Mouse (Mus musculus) olfactory bulb, adult 2 months (tissue): ENCODE results near the gene Lyrm2. TPM values are rescaled to one million over a fixed set of nuclear protein-coding genes. Genes with fewer than 3 reads are reported as not detected.

Experiments
- H3K27ac ChIP-seq: fragments of 200-500 bp; 2 replicates; pipeline ENCODE4 v1.5.1; 2012; ENCODE audit warnings: low read depth, low read length; ENCODE audit not compliant: insufficient read depth
- H3K4me1 ChIP-seq: fragments of 200-500 bp; 2 replicates; pipeline ENCODE4 v1.6.1; 2012; ENCODE audit warnings: low read length; ENCODE audit not compliant: control insufficient read depth, insufficient read depth
- H3K4me3 ChIP-seq: fragments of 200-500 bp; 2 replicates; pipeline ENCODE4 v1.5.1; 2012; ENCODE audit warnings: mild to moderate bottlenecking, low read depth, low read length, moderate library complexity; ENCODE audit not compliant: insufficient read depth
- CTCF ChIP-seq: fragments of 200-500 bp; IDR thresholded peaks from 2 replicates; pipeline ENCODE4 v1.5.1; 2012; ENCODE audit warnings: low read depth, mild to moderate bottlenecking, low read length, moderate library complexity; ENCODE audit not compliant: insufficient read depth
- POLR2A ChIP-seq: fragments of 200-500 bp; IDR thresholded peaks from 2 replicates; pipeline ENCODE4 v1.6.1; 2012; ENCODE audit warnings: mild to moderate bottlenecking, low read depth, low read length, moderate library complexity; ENCODE audit not compliant: insufficient read depth
- WGBS: fragments of 180-500 bp; shearing (Covaris S2); methylation state at CpG from one replicate; pipeline ENCODE4 v1.1.7; 2018; 5-methylcytosine and 5-hydroxymethylcytosine counted together
- polyA plus RNA-seq: library from polyadenylated mRNA; stranded (reverse); fragments of >200 nt; gene quantifications from 2 replicates; pipeline ENCODE4 v1.2.4, GENCODE M21; 2012; ENCODE audit warnings: low replicate concordance; ENCODE audit not compliant: missing spikeins, insufficient read depth, insufficient read length

Lyrm2 gene
- polyA plus RNA-seq, 1 experiment: not detected

GRCm38 (mm10) chr4:32798976-32799375, 1.1 kb upstream of the Lyrm2 start:
- WGBS: 97% methylated on average over 4 of the region's 4 CpGs
- H3K4me3 ChIP-seq: no peak overlapping the region
- TF ChIP-seq CTCF (no peak), POLR2A (no peak)
- no peak overlapping the region for H3K27ac ChIP-seq
- H3K4me1 ChIP-seq: 0 out of 2 replicates have a peak, but pooled peaks cover 2% of the 10 kb centered on the region

GRCm38 (mm10) chr4:32800577-32801170, 621 bp downstream of the Lyrm2 start:
- Histone ChIP-seq H3K27ac (peak overlapping the region; percentile 82; the same call in 1 of the 2 replicates), H3K4me3 (peak overlapping the region; percentile 63), H3K4me1 (0 out of 2 replicates have a peak, but pooled peaks cover 2% of the 10 kb centered on the region)
- no peak for TF ChIP-seq POLR2A
- no peak for TF ChIP-seq CTCF
- WGBS: 1% methylated on average over 9 of the region's 9 CpGs

GRCm38 (mm10) chr4:32817478-32817877, 17.4 kb downstream of the Lyrm2 start:
- WGBS: 68% methylated on average over 5 of the region's 5 CpGs
- Histone ChIP-seq H3K27ac (no peak overlapping the region), H3K4me3 (no peak overlapping the region), H3K4me1 (no peaks in the 10 kb centered on the region)
- TF ChIP-seq CTCF (no peak), POLR2A (no peak)

- H3K4me3 ChIP-seq: no peak overlapping the region
- peaks cover 7% of the 10 kb centered on the region for H3K4me1 ChIP-seq
- no peak overlapping the region for H3K27ac ChIP-seq
- TF ChIP-seq CTCF: no peak
- no peak for TF ChIP-seq POLR2A
- WGBS: 92% methylated on average over 3 of the region's 3 CpGs
These were observed 20.6 kb downstream of the Lyrm2 start for GRCm38 (mm10) chr4:32820676-32821075.

GRCm38 (mm10) chr4:32824254-32824653, 24.2 kb downstream of the Lyrm2 start:
- WGBS: 40% methylated on average over 8 of the region's 8 CpGs
- Histone ChIP-seq H3K4me1 (peaks cover 16% of the 10 kb centered on the region), H3K4me3 (no peak overlapping the region), H3K27ac (0 out of 2 replicates have a peak overlapping the region, but pooled peaks have one; percentile 16)
- TF ChIP-seq CTCF (no peak), POLR2A (no peak)

- Histone ChIP-seq H3K4me3 (no peak overlapping the region), H3K4me1 (peaks cover 16% of the 10 kb centered on the region), H3K27ac (no peak overlapping the region)
- WGBS: 30% methylated on average over 7 of the region's 7 CpGs
- TF ChIP-seq CTCF (no peak), POLR2A (no peak)
These were observed 26.9 kb downstream of the Lyrm2 start for GRCm38 (mm10) chr4:32826925-32827324.

GRCm38 (mm10) chr4:32828385-32829077, 28.5 kb downstream of the Lyrm2 start:
- TF ChIP-seq POLR2A: no peak
- no peak for TF ChIP-seq CTCF
- WGBS: 93% methylated on average over 10 of the region's 10 CpGs
- Histone ChIP-seq H3K4me3 (no peak overlapping the region), H3K4me1 (peaks cover 22% of the 10 kb centered on the region), H3K27ac (no peak overlapping the region)

GRCm38 (mm10) chr4:32829316-32829715, 29.3 kb downstream of the Lyrm2 start:
- WGBS: 81% methylated on average over 10 of the region's 10 CpGs
- peaks cover 21% of the 10 kb centered on the region for H3K4me1 ChIP-seq
- H3K4me3 ChIP-seq: no peak overlapping the region
- no peak overlapping the region for H3K27ac ChIP-seq
- no peak for TF ChIP-seq POLR2A

- 44% methylated on average over 17 of the region's 17 CpGs for WGBS
- Histone ChIP-seq H3K4me3 (no peak overlapping the region), H3K27ac (no peak overlapping the region), H3K4me1 (peaks cover 11% of the 10 kb centered on the region)
- TF ChIP-seq POLR2A (no peak), CTCF (no peak)
These were observed 33.6 kb downstream of the Lyrm2 start for GRCm38 (mm10) chr4:32833494-32834282.

- TF ChIP-seq CTCF (no peak), POLR2A (no peak)
- Histone ChIP-seq H3K4me1 (peaks cover 11% of the 10 kb centered on the region), H3K4me3 (no peak overlapping the region), H3K27ac (no peak overlapping the region)
- 47% methylated on average over 3 of the region's 3 CpGs for WGBS
These were observed 34.5 kb downstream of the Lyrm2 start for GRCm38 (mm10) chr4:32834541-32834940.
